Mouse (Mus musculus): ENCODE measurements around the gene Unk. TPM values are rescaled to one million over a fixed set of nuclear protein-coding genes. Genes with fewer than 3 reads are reported as not detected.
A peak's percentile ranks its signal among the peaks of the same experiment; 100 is the strongest.

The Unk gene
- total and polyA plus RNA-seq, 3 experiments: 21.7 to 42.3 TPM; not detected in 1

DNA sequence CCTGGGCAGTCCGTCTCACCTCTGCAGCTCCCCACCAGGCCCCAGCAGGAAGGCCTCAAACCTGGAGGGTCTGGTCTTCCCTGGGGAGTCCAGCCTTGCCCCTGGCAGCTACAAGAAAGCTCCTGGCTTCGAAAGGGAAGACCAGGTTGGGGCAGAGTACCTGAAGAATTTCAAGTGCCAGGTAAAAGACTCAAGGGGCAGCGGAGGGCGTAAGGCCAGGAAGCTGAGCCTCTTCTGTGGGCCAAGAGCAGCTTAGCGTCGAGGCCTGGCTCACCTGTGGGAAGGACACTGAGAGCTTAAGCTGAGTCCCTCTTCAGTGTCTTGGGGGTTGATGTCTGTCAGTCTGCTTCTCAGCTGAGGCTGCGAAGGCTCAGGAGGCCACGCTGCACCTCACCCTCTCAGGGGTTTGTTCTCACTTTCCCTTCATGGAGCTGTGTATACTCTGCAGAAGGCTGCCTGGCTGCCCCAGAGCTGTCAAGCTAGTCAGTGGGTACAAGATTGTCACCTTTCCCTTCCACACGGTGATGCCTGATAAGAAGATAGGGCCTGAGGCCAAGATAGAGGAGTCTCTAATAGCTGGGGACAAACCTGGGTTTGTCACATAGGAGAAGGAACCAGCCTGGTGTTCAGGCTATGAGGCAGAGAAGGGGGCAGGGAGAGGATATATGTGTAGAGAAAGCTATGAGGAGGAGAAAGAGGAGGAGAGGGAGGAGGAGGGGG is 23.5 kb downstream of the Unk start (continued):
- TF ChIP-seq GABPA (IDR thresholded peaks at IDR 0.05; ENCODE audit: low read depth, low read length) (no peak), SMC3 (IDR thresholded peaks at IDR 0.05; ENCODE audit: low read depth, low read length) (no peak), EP300 (IDR thresholded peaks at IDR 0.05; ENCODE audit: low read depth in 1 of 2, low read length in 2 of 2) (peak; percentile 81), POLR2AphosphoS5 (IDR thresholded peaks at IDR 0.05; ENCODE audit: borderline replicate concordance, low read depth, low read length) (no peak)

DNA sequence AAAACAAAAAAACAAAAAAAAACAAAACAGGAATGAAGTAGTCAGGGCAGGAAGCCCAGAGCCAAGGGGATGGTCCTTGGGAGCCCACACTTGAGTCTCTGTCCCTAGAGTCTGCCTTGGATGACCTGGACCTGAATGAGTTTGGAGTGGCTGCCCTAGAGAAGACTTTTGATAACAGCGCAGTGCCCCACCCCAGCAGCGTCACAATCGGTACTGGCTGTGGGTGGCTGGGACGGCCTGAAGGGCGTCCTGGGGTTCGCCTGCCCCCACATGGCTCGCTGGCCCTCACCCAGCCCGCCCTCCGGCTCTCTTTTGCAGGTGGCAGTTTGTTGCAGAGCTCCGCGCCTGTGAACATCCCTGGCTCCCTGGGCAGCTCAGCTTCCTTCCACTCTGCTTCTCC is 25.8 kb downstream of the Unk start:
- no peak overlapping the region for H3K27ac ChIP-seq (ENCODE audit: control insufficient read depth, low read depth, low read length)
- H3K9me3 ChIP-seq (replicated peaks; ENCODE audit: insufficient read depth, low read length): no peaks in the 10 kb centered on the region
- H3K79me2 ChIP-seq (ENCODE audit: control insufficient read depth, insufficient read depth, low read length, poor library complexity): no peaks in the 10 kb centered on the region
- no peaks in the 10 kb centered on the region for H3K27me3 ChIP-seq (ENCODE audit: control insufficient read depth in 1 of 2, insufficient read depth in 2 of 2, low read length in 2 of 2)
- DNase-seq (ENCODE audit: low read depth, low spot score): no peak
- H3K4me1 ChIP-seq (ENCODE audit: control insufficient read depth in 1 of 2, insufficient read depth in 2 of 2, low read length in 2 of 2): peaks cover 21 to 48% of the 10 kb centered on the region in 2 experiments
- no peak for TF ChIP-seq MEF2A (IDR thresholded peaks at IDR 0.05; ENCODE audit: extremely low read depth, insufficient replicate concordance, low read depth, low read length, poor library complexity, severe bottlenecking)
- TF ChIP-seq MAX (IDR thresholded peaks at IDR 0.05; ENCODE audit: low read length): no peak
- TF ChIP-seq RAD21 (IDR thresholded peaks at IDR 0.05; ENCODE audit: low read depth, low read length): no peak
- no peak for TF ChIP-seq CTCF (IDR thresholded peaks at IDR 0.05 in 2 of 3, conservative IDR thresholded peaks at IDR 0.05 in 1 of 3; ENCODE audit: control insufficient read depth in 1 of 3, insufficient read depth in 1 of 3, low read depth in 2 of 3, low read length in 3 of 3, poor library complexity in 1 of 3, severe bottlenecking in 1 of 3)
- TF ChIP-seq SIN3A (IDR thresholded peaks at IDR 0.05; ENCODE audit: low read length): no peak
- TF ChIP-seq MXI1 (IDR thresholded peaks at IDR 0.05; ENCODE audit: low read depth, low read length): no peak
- TF ChIP-seq MYB (IDR thresholded peaks at IDR 0.05; ENCODE audit: low read depth, low read length): no peak
- no peak for TF ChIP-seq CHD1 (IDR thresholded peaks at IDR 0.05; ENCODE audit: low read depth, low read length)
- no peak for TF ChIP-seq TAL1 (IDR thresholded peaks at IDR 0.05; ENCODE audit: low read length)
- TF ChIP-seq BHLHE40 (IDR thresholded peaks at IDR 0.05; ENCODE audit: borderline replicate concordance, low read depth, low read length): no peak
- no peak for TF ChIP-seq TCF12 (IDR thresholded peaks at IDR 0.05; ENCODE audit: low read depth, low read length)
- no peak for TF ChIP-seq CHD2 (IDR thresholded peaks at IDR 0.05; ENCODE audit: low read length)
- TF ChIP-seq POLR2A (IDR thresholded peaks at IDR 0.05; ENCODE audit: control insufficient read depth in 1 of 2, insufficient read depth in 1 of 2, low read depth in 1 of 2, low read length in 2 of 2, poor library complexity in 1 of 2): no peak
- TF ChIP-seq EP300 (IDR thresholded peaks at IDR 0.05; ENCODE audit: low read depth in 1 of 2, low read length in 2 of 2): no peak
- H3K4me3 ChIP-seq (ENCODE audit: control insufficient read depth in 1 of 2, insufficient read depth in 1 of 2, low read depth in 2 of 2, low read length in 2 of 2): no peak overlapping the region
- H3K9ac ChIP-seq (ENCODE audit: control insufficient read depth, low read depth, low read length, poor library complexity, severe bottlenecking): no peak overlapping the region
- H3K36me3 ChIP-seq (ENCODE audit: control insufficient read depth in 1 of 2, insufficient read depth in 2 of 2, low read length in 2 of 2): peaks cover 26 to 35% of the 10 kb centered on the region in 2 experiments

Measured in MEL (cell line).